Comparison of ENCODE assay signal across 8 mouse cellular contexts in genomic region chr16:31192526-31192925, GRCm38 (mm10). TPM values are rescaled to one million over a fixed set of nuclear protein-coding genes. Genes with fewer than 3 reads are reported as not detected.
A peak's percentile ranks its signal among the peaks of the same experiment; 100 is the strongest.
DNase-seq lines count a peak whose midpoint lies in the region; ATAC-seq lines count a peak whose summit lies in the region.

No protein-coding gene starts in this region.

- no peak overlapping the region for H3K9ac ChIP-seq in midbrain, embryonic 14.5 days (replicated peaks; ENCODE audit: low read length)
- H3K9ac ChIP-seq in midbrain, embryonic 15.5 days, result no peak overlapping the region
- H3K9ac ChIP-seq in embryonic facial prominence, embryonic 15.5 days, result no peak overlapping the region
- H3K9ac ChIP-seq in stomach, embryonic 15.5 days, result no peak overlapping the region

- H3K4me2 ChIP-seq in midbrain, embryonic 14.5 days (ENCODE audit: low read length), result no peak overlapping the region
- no peak overlapping the region for H3K4me2 ChIP-seq in midbrain, embryonic 15.5 days
- H3K4me2 ChIP-seq in embryonic facial prominence, embryonic 15.5 days (replicated peaks), result no peak overlapping the region
- H3K4me2 ChIP-seq in stomach, embryonic 15.5 days, result no peak overlapping the region

- H3K27ac ChIP-seq in midbrain, embryonic 14.5 days (replicated peaks; ENCODE audit: low read depth, low read length), result no peak overlapping the region
- no peak overlapping the region for H3K27ac ChIP-seq in midbrain, embryonic 15.5 days
- peak overlapping the region; percentile 45; the same call in 1 of the 2 replicates for H3K27ac ChIP-seq in embryonic facial prominence, embryonic 15.5 days (replicated peaks)
- H3K27ac ChIP-seq in stomach, embryonic 15.5 days, result peak overlapping the region; percentile 61; the same call in 1 of the 2 replicates
- H3K27ac ChIP-seq in forebrain, embryonic 10.5 days, result no peak overlapping the region

- 73% methylated on average over 3 of the region's 3 CpGs for WGBS in midbrain, embryonic 14.5 days
- 63% methylated on average over 3 of the region's 3 CpGs for WGBS in midbrain, embryonic 15.5 days
- 47% methylated on average over 3 of the region's 3 CpGs for WGBS in embryonic facial prominence, embryonic 15.5 days
- 63% methylated on average over 3 of the region's 3 CpGs for WGBS in stomach, embryonic 15.5 days
- 87% methylated on average over 3 of the region's 3 CpGs for WGBS in forebrain, embryonic 10.5 days

- no peaks in the 10 kb centered on the region for H3K27me3 ChIP-seq in midbrain, embryonic 14.5 days (ENCODE audit: control insufficient read depth, insufficient read depth, low read length)
- H3K27me3 ChIP-seq in midbrain, embryonic 15.5 days (replicated peaks), result no peaks in the 10 kb centered on the region
- H3K27me3 ChIP-seq in embryonic facial prominence, embryonic 15.5 days, result no peaks in the 10 kb centered on the region
- no peaks in the 10 kb centered on the region for H3K27me3 ChIP-seq in stomach, embryonic 15.5 days (replicated peaks)
- H3K27me3 ChIP-seq in forebrain, embryonic 10.5 days (ENCODE audit: poor library complexity, severe bottlenecking), result no peaks in the 10 kb centered on the region

- no peaks in the 10 kb centered on the region for H3K9me3 ChIP-seq in midbrain, embryonic 14.5 days (ENCODE audit: control insufficient read depth, low read length)
- no peaks in the 10 kb centered on the region for H3K9me3 ChIP-seq in midbrain, embryonic 15.5 days
- H3K9me3 ChIP-seq in embryonic facial prominence, embryonic 15.5 days (replicated peaks), result no peaks in the 10 kb centered on the region
- no peaks in the 10 kb centered on the region for H3K9me3 ChIP-seq in stomach, embryonic 15.5 days
- no peaks in the 10 kb centered on the region for H3K9me3 ChIP-seq in forebrain, embryonic 10.5 days

- peaks cover 6% of the 10 kb centered on the region; the same call in 1 of the 2 replicates for H3K4me1 ChIP-seq in midbrain, embryonic 14.5 days (ENCODE audit: control insufficient read depth, insufficient read depth, low read length)
- H3K4me1 ChIP-seq in midbrain, embryonic 15.5 days, result peaks cover 6% of the 10 kb centered on the region; the same call in 1 of the 2 replicates
- peaks cover 24% of the 10 kb centered on the region for H3K4me1 ChIP-seq in embryonic facial prominence, embryonic 15.5 days
- H3K4me1 ChIP-seq in stomach, embryonic 15.5 days, result peaks cover 21% of the 10 kb centered on the region
- peaks cover 16% of the 10 kb centered on the region for H3K4me1 ChIP-seq in forebrain, embryonic 10.5 days

- ATAC-seq in midbrain, embryonic 14.5 days (ENCODE audit: low FRiP score, low TSS enrichment), result no peak
- no peak for ATAC-seq in midbrain, embryonic 15.5 days (replicated peaks)
- no peak for ATAC-seq in embryonic facial prominence, embryonic 15.5 days (ENCODE audit: insufficient number of reproducible peaks, low FRiP score, low TSS enrichment, low read depth)
- no peak for ATAC-seq in stomach, embryonic 15.5 days (ENCODE audit: insufficient read depth, low FRiP score, low read depth)

- no peaks in the 10 kb centered on the region for H3K36me3 ChIP-seq in midbrain, embryonic 14.5 days (ENCODE audit: control insufficient read depth, insufficient read depth, low read length)
- H3K36me3 ChIP-seq in midbrain, embryonic 15.5 days (replicated peaks), result no peaks in the 10 kb centered on the region
- H3K36me3 ChIP-seq in embryonic facial prominence, embryonic 15.5 days, result no peaks in the 10 kb centered on the region
- H3K36me3 ChIP-seq in stomach, embryonic 15.5 days, result no peaks in the 10 kb centered on the region
- no peaks in the 10 kb centered on the region for H3K36me3 ChIP-seq in forebrain, embryonic 10.5 days (replicated peaks)

- no peak overlapping the region for H3K4me3 ChIP-seq in midbrain, embryonic 14.5 days (replicated peaks; ENCODE audit: low read depth, low read length)
- no peak overlapping the region for H3K4me3 ChIP-seq in midbrain, embryonic 15.5 days
- H3K4me3 ChIP-seq in embryonic facial prominence, embryonic 15.5 days (replicated peaks), result no peak overlapping the region
- no peak overlapping the region for H3K4me3 ChIP-seq in stomach, embryonic 15.5 days (replicated peaks)
- H3K4me3 ChIP-seq in forebrain, embryonic 10.5 days, result no peak overlapping the region

- peak; percentile 28 for DNase-seq in embryo, embryonic 10 days (ENCODE audit: low spot score)
- DNase-seq in embryo, embryonic 9.5 days (ENCODE audit: extremely low spot score), result no peak
- peak; percentile 18 for DNase-seq in midbrain, embryonic 14.5 days
- no peak for DNase-seq in forebrain, embryonic 10.5 days (ENCODE audit: extremely low spot score, low spot score)
- no peak for DNase-seq in thymus, postnatal 4 days

RNA-seq across cellular contexts. Expression of gene Acap2, which starts 8.5 kb away (rescaled TPM):
- polyA plus RNA-seq in midbrain, embryonic 14.5 days (2014; fragmentation: Nextera tagmentation; extraction: Ambion mirVana), result 13.9 and 18.6 TPM in 2 replicates
- polyA plus RNA-seq in midbrain, embryonic 15.5 days (2015; fragmentation: Nextera tagmentation; extraction: Ambion mirVana), result 10.1 and 11.3 TPM in 2 replicates
- polyA plus RNA-seq in embryonic facial prominence, embryonic 15.5 days (2015; fragmentation: Nextera tagmentation; extraction: Ambion mirVana), result 24.0 and 25.3 TPM in 2 replicates
- polyA plus RNA-seq in stomach, embryonic 15.5 days (2015; fragmentation: Nextera tagmentation; extraction: Ambion mirVana), result 17.7 and 19.9 TPM in 2 replicates
- 18.4 and 19.7 TPM in 2 replicates for polyA plus RNA-seq in forebrain, embryonic 10.5 days (2016; fragmentation: Nextera tagmentation; extraction: Ambion mirVana)

Comparison
In these comparisons a context has a peak if more than half of its experiments do, and no peak if none do; other contexts are left out.
1. DNase-seq: peak in embryo, embryonic 10 days (single experiment) and midbrain, embryonic 14.5 days (single experiment); none in embryo, embryonic 9.5 days (single experiment), forebrain, embryonic 10.5 days (single experiment) and thymus, postnatal 4 days (single experiment).
2. H3K27ac ChIP-seq: peak in embryonic facial prominence, embryonic 15.5 days (single experiment) and stomach, embryonic 15.5 days (single experiment); none in midbrain, embryonic 14.5 days (single experiment), midbrain, embryonic 15.5 days (single experiment) and forebrain, embryonic 10.5 days (single experiment).